In genomic region chrX:12153141-12154095, GRCm38 (mm10) we compare ENCODE assay signal across 8 mouse cellular contexts. TPM values are rescaled to one million over a fixed set of nuclear protein-coding genes. Genes with fewer than 3 reads are reported as not detected.
DNase-seq lines count a peak whose midpoint lies in the region; ATAC-seq and TF ChIP-seq lines count a peak whose summit lies in the region.

No protein-coding gene starts in this region.

- intact Hi-C loops in gastrocnemius, adult 2 months (cut with DNase I): loop anchor here (2.0 to 10.0 kb wide), 2 partner anchors 153 to 519 kb away; no protein-coding TSS in a partner anchor

- 28% methylated on average over 31 of the region's 31 CpGs for WGBS in thymus, adult 2 months
- 11% methylated on average over 31 of the region's 31 CpGs for WGBS in liver, embryonic 15.5 days (ENCODE audit: insufficient replicate concordance)

- H3K4me2 ChIP-seq in liver, embryonic 15.5 days: peak overlapping the region; percentile 30

- peak overlapping the region; percentile 54 for H3K27ac ChIP-seq in gastrocnemius, adult 2 months
- peak overlapping the region; percentile 83 for H3K27ac ChIP-seq in thymus, adult 2 months (ENCODE audit: control insufficient read depth, insufficient read depth, low read length)
- H3K27ac ChIP-seq in liver, embryonic 15.5 days (replicated peaks): no peak overlapping the region

- peak; percentile 10; the same call in 1 of the 2 replicates for TF ChIP-seq CTCF in gastrocnemius, adult 2 months (IDR thresholded peaks at IDR 0.05)
- no peak for TF ChIP-seq CTCF in thymus, adult 2 months (IDR thresholded peaks at IDR 0.05; ENCODE audit: borderline replicate concordance, control insufficient read depth, extremely low read depth, insufficient read depth, low read length, poor library complexity)

- peak; percentile 29 for DNase-seq in gastrocnemius, adult 2 months
- no peak for DNase-seq in gastrocnemius, adult 18-20 months (ENCODE audit: low spot score)
- peak; percentile 44 for DNase-seq in thymus, adult 2 months
- no peak for DNase-seq in thymus, adult 18-20 months
- DNase-seq in yolk sac, embryonic 10.5 days (ENCODE audit: low spot score): peak; percentile 21
- no peak for DNase-seq in Muller cell, postnatal 12 days (ENCODE audit: inconsistent ontology term)
- no peak for DNase-seq in left cerebral cortex, adult 11 months (ENCODE audit: low spot score)

- H3K9me3 ChIP-seq in liver, embryonic 15.5 days (replicated peaks): no peaks in the 10 kb centered on the region

- H3K4me1 ChIP-seq in thymus, adult 2 months (replicated peaks; ENCODE audit: control insufficient read depth, insufficient read depth, low read length): peaks cover 68% of the 10 kb centered on the region
- H3K4me1 ChIP-seq in liver, embryonic 15.5 days (replicated peaks): peaks cover 19% of the 10 kb centered on the region

- ATAC-seq in liver, embryonic 15.5 days (ENCODE audit: insufficient read depth): no peak

- H3K36me3 ChIP-seq in thymus, adult 2 months (ENCODE audit: control insufficient read depth, insufficient read depth, low read length): no peaks in the 10 kb centered on the region
- no peaks in the 10 kb centered on the region for H3K36me3 ChIP-seq in liver, embryonic 15.5 days (replicated peaks)

- no peaks in the 10 kb centered on the region for H3K27me3 ChIP-seq in thymus, adult 2 months (ENCODE audit: control insufficient read depth, insufficient read depth, low read length)
- H3K27me3 ChIP-seq in liver, embryonic 15.5 days: peaks cover 97% of the 10 kb centered on the region

- TF ChIP-seq POLR2A in thymus, adult 2 months (IDR thresholded peaks at IDR 0.05; ENCODE audit: control insufficient read depth, extremely low read depth, insufficient read depth, low read length, poor library complexity): no peak

- H3K4me3 ChIP-seq in gastrocnemius, adult 2 months: peak overlapping the region; percentile 60
- H3K4me3 ChIP-seq in thymus, adult 2 months (ENCODE audit: control insufficient read depth, insufficient read depth, low read length): peak overlapping the region; percentile 15; the same call in 1 of the 2 replicates
- H3K4me3 ChIP-seq in liver, embryonic 15.5 days (replicated peaks): no peak overlapping the region

- H3K9ac ChIP-seq in liver, embryonic 15.5 days: no peak overlapping the region

RNA-seq across cellular contexts. Expression of gene Bcor, which starts 6.7 kb away (rescaled TPM):
- 10 to 100 TPM; 14.9 to 17.1 TPM for total RNA-seq in gastrocnemius, adult 2 months (2021)
- 10 to 100 TPM; 13.4 to 18.4 TPM for total RNA-seq in gastrocnemius, adult 18-20 months (2021)
- 30.6 and 37.7 TPM in 2 replicates for polyA plus RNA-seq in thymus, adult 2 months (2012; rRNA removed)
- polyA plus RNA-seq in liver, embryonic 15.5 days (2015; fragmentation: Nextera tagmentation; extraction: Ambion mirVana): 4.3 and 4.5 TPM in 2 replicates

Comparison
In these comparisons a context has a peak if more than half of its experiments do, and no peak if none do; other contexts are left out.
1. DNase-seq: peak in gastrocnemius, adult 2 months (single experiment), thymus, adult 2 months (single experiment) and yolk sac, embryonic 10.5 days (single experiment); none in gastrocnemius, adult 18-20 months (single experiment), thymus, adult 18-20 months (0 of 2), Muller cell, postnatal 12 days (single experiment) and left cerebral cortex, adult 11 months (single experiment).